Mouse (Mus musculus) liver, embryonic 11.5 days (tissue): Measurements from ENCODE around the gene Tspyl3. TPM values are rescaled to one million over a fixed set of nuclear protein-coding genes. Genes with fewer than 3 reads are reported as not detected.

Source experiments
- ATAC-seq: fragments of 200-750 bp; cut with Nextera tagmentation; replicated peaks from 2 replicates; pipeline ENCODE4 v1.8.0; 2017; ENCODE audit warnings: moderate number of reproducible peaks, mild to moderate bottlenecking, moderate TSS enrichment, moderate library complexity; ENCODE audit not compliant: low FRiP score
- DNase-seq: peaks from one replicate; pipeline ENCODE4 v3.0.0-alpha.2; 2017; ENCODE audit warnings: low spot score
- H3K27ac ChIP-seq: fragments of 300-500 bp; sonication (generic); 2 replicates; pipeline ENCODE4 v1.5.1; 2014; ENCODE audit warnings: mild to moderate bottlenecking, low read depth, low read length, control low read depth
- H3K27me3 ChIP-seq: fragments of 300-500 bp; sonication (generic); replicated peaks from 2 replicates; pipeline ENCODE4 v1.6.1; 2014; ENCODE audit warnings: low read length, mixed read lengths; ENCODE audit not compliant: control insufficient read depth, insufficient read depth
- H3K36me3 ChIP-seq: fragments of 300-500 bp; sonication (generic); 2 replicates; pipeline ENCODE4 v1.6.1; 2014; ENCODE audit warnings: mild to moderate bottlenecking, low read length, moderate library complexity, mixed read lengths; ENCODE audit not compliant: control insufficient read depth, insufficient read depth
- H3K4me1 ChIP-seq: fragments of 300-500 bp; sonication (generic); replicated peaks from 2 replicates; pipeline ENCODE4 v1.6.1; 2014; ENCODE audit warnings: low read length, mixed read lengths; ENCODE audit not compliant: control insufficient read depth, insufficient read depth
- H3K4me2 ChIP-seq: fragments of 300-500 bp; sonication (generic); 2 replicates; pipeline ENCODE4 v1.6.1; 2014; ENCODE audit warnings: mild to moderate bottlenecking, control low read depth, moderate library complexity
- H3K4me3 ChIP-seq: fragments of 300-500 bp; sonication (generic); 2 replicates; pipeline ENCODE4 v1.5.1; 2014; ENCODE audit warnings: low read depth, low read length, control low read depth
- H3K9ac ChIP-seq: fragments of 300-500 bp; sonication (generic); 2 replicates; pipeline ENCODE4 v1.6.1; 2014; ENCODE audit warnings: low read depth, low read length, control low read depth
- H3K9me3 ChIP-seq: fragments of 300-500 bp; sonication (generic); 2 replicates; pipeline ENCODE4 v1.6.1; 2016; ENCODE audit warnings: low read length, inconsistent platforms, mixed read lengths; ENCODE audit not compliant: control insufficient read depth
- WGBS: fragments of 180-500 bp; shearing (Covaris S2); extraction: QIAGEN DNeasy Blood & Tissue Kit; methylation state at CpG from one replicate; pipeline ENCODE4 v1.1.7; 2014; 5-methylcytosine and 5-hydroxymethylcytosine counted together
- polyA plus RNA-seq: library from polyadenylated mRNA; unstranded; fragments of >200 nt; fragmentation: Nextera tagmentation; extraction: Ambion mirVana; gene quantifications from 2 replicates; pipeline ENCODE4 v1.2.1, GENCODE M21; 2014

Tspyl3 gene
- polyA plus RNA-seq, 1 experiment from 2014 or later: 6.8 TPM

DNA sequence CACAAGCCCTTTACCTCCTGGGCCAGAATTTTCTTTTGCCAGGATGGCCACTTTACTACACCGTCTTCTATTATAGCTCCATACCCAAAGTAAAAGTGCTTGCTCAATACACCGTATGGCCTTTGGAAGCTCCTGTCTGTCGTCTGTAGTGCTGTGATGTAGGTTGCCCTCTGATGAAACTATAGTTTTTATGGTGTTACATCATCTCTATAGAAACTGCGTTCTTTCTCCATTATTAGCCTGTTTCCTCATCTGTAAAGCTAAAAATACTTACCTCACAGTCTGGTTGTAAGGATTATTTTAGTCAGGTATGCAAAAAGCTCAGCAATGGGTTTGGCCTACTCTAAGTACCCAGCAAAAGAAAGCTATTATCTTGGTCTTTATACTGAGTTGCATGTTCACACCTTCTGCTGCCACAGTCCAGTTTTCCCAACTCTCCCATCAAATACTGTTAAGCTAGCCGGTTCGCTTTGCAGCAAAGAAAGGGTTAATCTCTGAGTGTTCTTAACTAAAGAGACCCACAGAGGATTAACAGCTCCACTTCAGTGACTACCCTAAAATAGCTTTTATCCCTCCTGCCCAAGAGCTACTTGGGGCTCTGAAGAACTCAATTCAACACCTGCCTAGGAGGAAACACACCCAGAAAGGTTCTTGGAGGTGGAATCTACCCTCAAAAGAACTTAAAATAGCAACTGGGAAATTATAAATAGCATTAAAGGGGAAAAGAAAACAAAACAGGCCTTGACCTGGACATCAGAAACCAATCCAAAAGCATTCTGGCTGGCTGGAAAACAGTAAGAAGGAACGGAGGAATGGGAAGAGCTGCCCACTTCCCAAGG is 14.0 kb upstream of the Tspyl3 start:
- Histone ChIP-seq H3K4me1 (peaks cover 33% of the 10 kb centered on the region), H3K36me3 (peaks cover 24% of the 10 kb centered on the region), H3K27ac (peak overlapping the region; percentile 99), H3K4me2 (peak overlapping the region; percentile 90), H3K4me3 (peak overlapping the region; percentile 90), H3K27me3 (no peaks in the 10 kb centered on the region), H3K9me3 (no peaks in the 10 kb centered on the region), H3K9ac (peak overlapping the region; percentile 97)
- DNase-seq: no peak
- ATAC-seq: no peak
- WGBS: 52% methylated on average over 7 of the region's 7 CpGs

- Histone ChIP-seq H3K9ac (no peak overlapping the region), H3K36me3 (peaks cover 25% of the 10 kb centered on the region)
- WGBS: 61% methylated on average over 2 of the region's 2 CpGs
These were observed 13.2 kb upstream of the Tspyl3 start for GRCm38 (mm10) chr2:153238406-153238805.

GRCm38 (mm10) chr2:153237891-153238290 is 12.7 kb upstream of the Tspyl3 start:
- WGBS: 74% methylated on average over 4 of the region's 4 CpGs
- Histone ChIP-seq H3K4me1 (peaks cover 32% of the 10 kb centered on the region), H3K9ac (no peak overlapping the region), H3K9me3 (no peaks in the 10 kb centered on the region), H3K4me2 (peak overlapping the region; percentile 90), H3K36me3 (peaks cover 24% of the 10 kb centered on the region), H3K27me3 (no peaks in the 10 kb centered on the region), H3K27ac (no peak overlapping the region), H3K4me3 (no peak overlapping the region)
- ATAC-seq (no peak), DNase-seq (no peak)

More at GRCm38 (mm10) chr2:153238406-153238805, 13.2 kb upstream of the Tspyl3 start:
- no peaks in the 10 kb centered on the region for H3K9me3 ChIP-seq
- ATAC-seq (no peak), DNase-seq (no peak)
- peaks cover 33% of the 10 kb centered on the region for H3K4me1 ChIP-seq
- no peak overlapping the region for H3K27ac ChIP-seq
- H3K4me2 ChIP-seq: peak overlapping the region; percentile 90
- no peaks in the 10 kb centered on the region for H3K27me3 ChIP-seq
- H3K4me3 ChIP-seq: no peak overlapping the region; the same call in 1 of the 2 replicates

GRCm38 (mm10) chr2:153237193-153237592 is 12.0 kb upstream of the Tspyl3 start:
- no peak overlapping the region for H3K4me3 ChIP-seq
- no peak overlapping the region for H3K4me2 ChIP-seq
- peaks cover 26% of the 10 kb centered on the region for H3K36me3 ChIP-seq
- no peaks in the 10 kb centered on the region for H3K27me3 ChIP-seq
- WGBS: 80% methylated on average over 4 of the region's 4 CpGs
- no peak overlapping the region for H3K9ac ChIP-seq
- no peak for ATAC-seq
- no peak for DNase-seq
- H3K27ac ChIP-seq: no peak overlapping the region
- peaks cover 25% of the 10 kb centered on the region for H3K4me1 ChIP-seq
- no peaks in the 10 kb centered on the region for H3K9me3 ChIP-seq

- Histone ChIP-seq H3K4me3 (no peak overlapping the region), H3K9me3 (no peaks in the 10 kb centered on the region), H3K36me3 (peaks cover 34% of the 10 kb centered on the region), H3K27me3 (no peaks in the 10 kb centered on the region), H3K27ac (peak overlapping the region; percentile 67), H3K4me2 (peak overlapping the region; percentile 23; the same call in 1 of the 2 replicates), H3K9ac (0 out of 2 replicates have a peak overlapping the region, but pooled peaks have one; percentile 27), H3K4me1 (peaks cover 37% of the 10 kb centered on the region)
- no peak for ATAC-seq
- DNase-seq: no peak
- 80% methylated on average over 5 of the region's 5 CpGs for WGBS
These were observed 3.3 kb upstream of the Tspyl3 start for GRCm38 (mm10) chr2:153228523-153228922.

DNA sequence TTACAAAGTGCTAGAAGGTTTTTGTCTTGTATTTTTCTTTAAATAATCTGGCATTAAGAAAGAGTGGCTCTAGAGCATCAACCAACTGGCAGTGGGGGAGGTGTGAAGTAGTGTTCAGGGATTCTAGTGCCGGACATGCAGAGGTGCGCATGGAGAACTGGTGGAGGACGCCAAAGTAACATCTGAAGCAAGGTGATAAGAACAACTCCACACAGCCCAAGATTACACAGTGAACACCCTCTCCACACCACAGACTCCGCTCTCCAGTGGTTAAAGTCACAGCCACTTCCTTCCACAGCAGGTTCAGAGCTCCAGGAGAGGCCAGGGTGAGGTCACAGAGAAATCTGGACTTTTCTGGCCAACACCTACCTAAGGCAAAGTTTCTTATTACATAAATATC is 2.7 kb upstream of the Tspyl3 start:
- H3K4me1 ChIP-seq: peaks cover 39% of the 10 kb centered on the region
- peaks cover 33% of the 10 kb centered on the region for H3K36me3 ChIP-seq
- WGBS: 47% methylated on average over 4 of the region's 4 CpGs
- no peaks in the 10 kb centered on the region for H3K27me3 ChIP-seq
- 0 out of 2 replicates have a peak overlapping the region, but pooled peaks have one; percentile 67 for H3K27ac ChIP-seq
- no peak overlapping the region for H3K9ac ChIP-seq
- peak; percentile 86 for ATAC-seq
- H3K9me3 ChIP-seq: no peaks in the 10 kb centered on the region
- H3K4me2 ChIP-seq: no peak overlapping the region
- no peak for DNase-seq
- no peak overlapping the region for H3K4me3 ChIP-seq

DNA sequence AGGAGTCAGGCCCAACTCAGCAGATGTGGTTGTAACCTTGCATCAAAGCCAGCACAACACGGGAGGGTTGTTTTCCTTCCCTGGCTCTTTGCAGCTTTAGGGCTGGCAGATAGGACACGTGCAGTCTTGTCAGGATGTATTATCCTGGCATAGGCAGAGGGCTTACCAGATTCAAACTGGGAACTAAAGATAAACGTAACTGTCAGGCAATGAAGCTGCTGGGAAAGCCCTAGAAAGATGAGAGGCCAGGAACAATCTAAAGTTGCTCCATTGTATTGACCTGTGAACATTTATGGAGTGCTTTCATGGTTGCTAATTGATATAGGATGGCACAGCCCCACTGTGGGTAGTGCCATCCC is 333 bp upstream of the Tspyl3 start:
- DNase-seq: no peak
- peak overlapping the region; percentile 56 for H3K4me3 ChIP-seq
- H3K9me3 ChIP-seq: no peaks in the 10 kb centered on the region
- H3K4me1 ChIP-seq: peaks cover 53% of the 10 kb centered on the region
- peak overlapping the region; percentile 28 for H3K27ac ChIP-seq
- ATAC-seq: no peak
- peaks cover 12% of the 10 kb centered on the region for H3K36me3 ChIP-seq
- H3K9ac ChIP-seq: peak overlapping the region; percentile 66
- WGBS: 0% methylated on average over 3 of the region's 3 CpGs
- no peaks in the 10 kb centered on the region for H3K27me3 ChIP-seq
- peak overlapping the region; percentile 79 for H3K4me2 ChIP-seq

DNA sequence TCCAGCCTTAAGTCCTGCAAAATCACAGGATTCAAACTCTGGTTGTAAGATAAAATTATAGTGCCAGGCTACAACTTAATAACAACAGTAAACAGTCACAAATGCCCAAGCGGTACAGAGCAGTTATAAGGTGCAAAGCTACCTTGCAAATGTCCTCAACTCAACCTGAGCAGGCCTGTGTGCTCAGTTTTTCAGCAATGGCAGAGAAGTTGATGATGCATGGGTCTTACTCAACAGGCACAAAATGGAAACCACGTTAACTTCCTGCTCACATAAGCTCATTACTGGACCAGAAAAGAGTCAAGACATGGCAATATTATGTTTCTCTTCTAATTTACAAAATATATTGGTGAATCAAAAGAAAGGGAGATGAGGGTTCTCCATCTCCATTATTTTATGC is 2.7 kb downstream of the Tspyl3 start:
- ATAC-seq (no peak), DNase-seq (no peak)
- 86% methylated on average over 2 of the region's 2 CpGs for WGBS
- Histone ChIP-seq H3K27ac (peak overlapping the region; percentile 75), H3K9me3 (no peaks in the 10 kb centered on the region), H3K4me2 (peak overlapping the region; percentile 60), H3K27me3 (no peaks in the 10 kb centered on the region), H3K9ac (peak overlapping the region; percentile 8; the same call in 1 of the 2 replicates), H3K4me3 (no peak overlapping the region), H3K4me1 (peaks cover 46% of the 10 kb centered on the region), H3K36me3 (no peaks in the 10 kb centered on the region)

GRCm38 (mm10) chr2:153222130-153222529 is 3.1 kb downstream of the Tspyl3 start:
- DNase-seq (no peak), ATAC-seq (peak; percentile 83)
- Histone ChIP-seq H3K4me3 (no peak overlapping the region), H3K4me1 (peaks cover 43% of the 10 kb centered on the region), H3K27ac (peak overlapping the region; percentile 75), H3K36me3 (no peaks in the 10 kb centered on the region), H3K27me3 (no peaks in the 10 kb centered on the region), H3K4me2 (peak overlapping the region; percentile 60), H3K9me3 (no peaks in the 10 kb centered on the region), H3K9ac (no peak overlapping the region; the same call in 1 of the 2 replicates)
